Mouse (Mus musculus): ENCODE data around the gene Garnl3.

DNA sequence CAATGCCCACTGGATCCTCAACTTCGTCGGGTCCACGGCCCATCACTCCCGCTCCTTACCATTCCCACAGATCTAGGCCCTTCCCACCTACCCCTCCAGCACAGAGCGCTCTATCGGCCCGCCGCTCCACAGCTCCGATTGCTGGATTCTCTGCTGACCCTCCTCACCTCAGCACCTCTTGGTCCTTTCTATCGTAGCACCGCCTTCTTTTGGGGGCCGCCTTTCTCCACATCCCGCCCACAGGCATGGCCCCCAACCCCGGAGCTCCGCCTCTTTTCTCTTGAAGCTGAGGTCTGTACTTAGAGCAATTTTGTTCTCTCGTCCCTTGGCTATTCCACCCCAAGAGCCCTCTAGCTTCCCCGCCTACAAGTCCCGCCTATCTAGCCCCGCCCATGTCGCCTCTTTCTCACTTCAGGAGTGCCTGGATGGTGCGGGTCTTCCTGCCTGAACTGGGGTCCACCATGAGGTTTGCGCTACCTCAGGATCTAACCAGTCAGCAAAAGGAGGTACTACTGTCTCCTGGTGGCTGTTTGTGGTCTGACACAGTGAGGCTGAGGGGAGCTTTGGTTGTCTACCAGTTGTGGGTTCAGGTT is at the start of gene Garnl3:
- TF ChIP-seq GATA1 (IDR thresholded peaks at IDR 0.05; ENCODE audit: borderline replicate concordance, low read length) = no peak
- TF ChIP-seq CTCF (IDR thresholded peaks at IDR 0.05; ENCODE audit: low read depth, low read length) = no peak
- TF ChIP-seq TAL1 (conservative IDR thresholded peaks at IDR 0.05; ENCODE audit: low read depth, low read length) = no peak
